Mouse (Mus musculus) heart, embryonic 12.5 days (tissue): ENCODE measurements at regions not wholly inside any gene's neighbourhood (a gene's known extent, or its start where the extent isn't known, plus 50 kb on each side); places are given as distances from the start of the nearest gene placed in this dataset.
"Not testable (repeated sequence)": the region's sequence is repeated elsewhere in the genome, so short reads cannot be mapped to it uniquely, and the experiment has no call there.

Experiments
- ATAC-seq: fragments of 200-750 bp; cut with Nextera tagmentation; 2 replicates; pipeline ENCODE4 v1.8.0; 2017; ENCODE audit warnings: moderate TSS enrichment, moderate library complexity; ENCODE audit not compliant: insufficient number of reproducible peaks, low FRiP score
- H3K27ac ChIP-seq: fragments of 300-500 bp; sonication (generic); 2 replicates; pipeline ENCODE4 v1.5.1; 2016; ENCODE audit warnings: mild to moderate bottlenecking, moderate library complexity; ENCODE audit not compliant: poor library complexity, severe bottlenecking
- H3K27me3 ChIP-seq: fragments of 300-500 bp; sonication (generic); replicated peaks from 2 replicates; pipeline ENCODE4 v1.6.1; 2016; ENCODE audit warnings: mild to moderate bottlenecking, moderate library complexity
- H3K36me3 ChIP-seq: fragments of 300-500 bp; sonication (generic); 2 replicates; pipeline ENCODE4 v1.6.1; 2016; ENCODE audit warnings: mild to moderate bottlenecking, moderate library complexity
- H3K4me1 ChIP-seq: fragments of 300-500 bp; sonication (generic); replicated peaks from 2 replicates; pipeline ENCODE4 v1.6.1; 2016; ENCODE audit warnings: mild to moderate bottlenecking
- H3K4me2 ChIP-seq: fragments of 300-500 bp; sonication (generic); 2 replicates; pipeline ENCODE4 v1.6.1; 2016; ENCODE audit warnings: mild to moderate bottlenecking, moderate library complexity
- H3K4me3 ChIP-seq: fragments of 300-500 bp; sonication (generic); 2 replicates; pipeline ENCODE4 v1.5.1; 2016; ENCODE audit warnings: mild to moderate bottlenecking
- H3K9ac ChIP-seq: fragments of 300-500 bp; sonication (generic); 2 replicates; pipeline ENCODE4 v1.6.1; 2016; ENCODE audit warnings: mild to moderate bottlenecking, moderate library complexity
- H3K9me3 ChIP-seq: fragments of 300-500 bp; sonication (generic); replicated peaks from 2 replicates; pipeline ENCODE4 v1.6.1; 2016; ENCODE audit warnings: mild to moderate bottlenecking, moderate library complexity
- WGBS: fragments of 180-500 bp; shearing (Covaris S2); methylation state at CpG from one replicate; pipeline ENCODE4 v1.1.7; 2016; 5-methylcytosine and 5-hydroxymethylcytosine counted together

DNA sequence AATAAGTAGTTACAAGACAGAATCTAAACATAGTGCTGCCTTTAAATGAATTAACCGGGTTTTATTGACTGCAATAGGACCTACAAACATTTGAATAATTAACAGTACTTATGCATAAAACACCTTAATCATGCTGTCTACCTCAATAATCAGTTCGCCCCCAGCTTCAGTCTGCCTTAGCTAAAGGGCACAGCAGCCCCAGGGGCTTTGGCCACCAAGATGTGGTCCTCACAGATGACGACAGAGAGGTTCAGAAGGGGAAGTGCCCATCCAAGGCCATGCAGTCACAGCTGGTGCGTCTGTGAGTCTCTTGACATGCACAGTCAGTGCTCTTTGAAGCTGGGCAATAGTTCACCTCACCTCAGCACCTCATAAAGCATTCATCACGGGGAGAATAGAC, 452.8 kb upstream of the Jmjd1c start:
- Histone ChIP-seq H3K4me3 (no peak overlapping the region), H3K27ac (no peak overlapping the region), H3K4me1 (peaks cover 5% of the 10 kb centered on the region), H3K27me3 (0 out of 2 replicates have a peak, but pooled peaks cover 3% of the 10 kb centered on the region), H3K36me3 (no peaks in the 10 kb centered on the region), H3K9me3 (0 out of 2 replicates have a peak, but pooled peaks cover 4% of the 10 kb centered on the region), H3K9ac (no peak overlapping the region), H3K4me2 (no peak overlapping the region)
- WGBS: 74% methylated on average over 5 of the region's 5 CpGs
- ATAC-seq: no peak

GRCm38 (mm10) chr10:66657520-66657919, 438.4 kb upstream of the Jmjd1c start:
- Histone ChIP-seq H3K4me3 (no peak overlapping the region), H3K4me1 (no peaks in the 10 kb centered on the region), H3K27ac (no peak overlapping the region), H3K9ac (no peak overlapping the region), H3K4me2 (no peak overlapping the region), H3K9me3 (peaks cover 5% of the 10 kb centered on the region; the same call in 1 of the 2 replicates), H3K36me3 (no peaks in the 10 kb centered on the region), H3K27me3 (no peaks in the 10 kb centered on the region)
- WGBS: 81% methylated on average over 5 of the region's 5 CpGs
- no peak for ATAC-seq

DNA sequence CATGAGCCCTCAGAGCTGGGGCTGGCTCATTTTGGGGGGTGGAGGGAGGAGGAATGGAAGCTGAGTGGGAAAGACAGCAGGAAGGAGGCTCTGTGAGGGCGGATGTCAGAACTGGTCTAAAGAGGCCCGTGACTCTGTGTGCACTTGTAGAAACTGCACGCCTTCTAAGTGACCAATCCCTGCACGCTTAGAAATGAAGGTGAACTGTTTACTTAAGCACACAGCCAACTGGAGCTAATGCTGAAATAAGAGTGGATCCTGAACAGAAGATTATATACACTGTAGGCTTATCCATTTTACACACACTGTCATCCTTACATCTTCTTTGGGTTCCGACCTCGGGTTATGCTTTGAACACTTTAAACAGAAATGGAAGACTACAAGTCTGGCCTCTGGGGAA, 412.8 kb upstream of the Jmjd1c start:
- H3K27me3 ChIP-seq: no peaks in the 10 kb centered on the region
- no peak overlapping the region for H3K27ac ChIP-seq
- ATAC-seq: no peak
- H3K9me3 ChIP-seq: peaks cover 18% of the 10 kb centered on the region
- H3K36me3 ChIP-seq: no peaks in the 10 kb centered on the region
- H3K4me1 ChIP-seq: no peaks in the 10 kb centered on the region
- WGBS: 76% methylated on average over 6 of the region's 6 CpGs
- no peak overlapping the region for H3K4me3 ChIP-seq
- no peak overlapping the region for H3K9ac ChIP-seq
- no peak overlapping the region for H3K4me2 ChIP-seq

DNA sequence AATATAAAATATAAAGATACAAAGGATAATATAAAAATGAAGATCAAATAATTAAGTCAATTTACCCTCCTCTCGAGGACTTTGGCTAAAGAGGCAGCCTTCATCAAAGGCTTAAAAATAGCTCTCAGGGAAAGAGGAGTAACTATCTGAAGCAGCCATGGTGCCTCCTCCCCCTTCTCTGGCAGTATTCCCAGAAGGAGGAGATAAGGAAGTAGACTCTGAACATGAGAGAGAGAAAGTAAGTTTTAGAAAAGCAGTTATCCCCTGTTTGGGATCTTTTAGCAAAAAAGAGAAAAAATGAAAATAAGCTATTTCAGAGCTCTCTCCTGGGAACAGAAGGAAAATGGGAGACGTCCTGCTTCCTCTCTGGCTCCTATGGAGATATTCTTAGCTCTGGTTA, 406.7 kb upstream of the Jmjd1c start:
- H3K27ac ChIP-seq, ATAC-seq, H3K36me3 ChIP-seq, H3K4me1 ChIP-seq, H3K9ac ChIP-seq, H3K4me2 ChIP-seq, H3K4me3 ChIP-seq, H3K27me3 ChIP-seq: not testable (repeated sequence)
- H3K9me3 ChIP-seq: peaks cover 36% of the 10 kb centered on the region
- 31% methylated on average over 2 of the region's 2 CpGs for WGBS

DNA sequence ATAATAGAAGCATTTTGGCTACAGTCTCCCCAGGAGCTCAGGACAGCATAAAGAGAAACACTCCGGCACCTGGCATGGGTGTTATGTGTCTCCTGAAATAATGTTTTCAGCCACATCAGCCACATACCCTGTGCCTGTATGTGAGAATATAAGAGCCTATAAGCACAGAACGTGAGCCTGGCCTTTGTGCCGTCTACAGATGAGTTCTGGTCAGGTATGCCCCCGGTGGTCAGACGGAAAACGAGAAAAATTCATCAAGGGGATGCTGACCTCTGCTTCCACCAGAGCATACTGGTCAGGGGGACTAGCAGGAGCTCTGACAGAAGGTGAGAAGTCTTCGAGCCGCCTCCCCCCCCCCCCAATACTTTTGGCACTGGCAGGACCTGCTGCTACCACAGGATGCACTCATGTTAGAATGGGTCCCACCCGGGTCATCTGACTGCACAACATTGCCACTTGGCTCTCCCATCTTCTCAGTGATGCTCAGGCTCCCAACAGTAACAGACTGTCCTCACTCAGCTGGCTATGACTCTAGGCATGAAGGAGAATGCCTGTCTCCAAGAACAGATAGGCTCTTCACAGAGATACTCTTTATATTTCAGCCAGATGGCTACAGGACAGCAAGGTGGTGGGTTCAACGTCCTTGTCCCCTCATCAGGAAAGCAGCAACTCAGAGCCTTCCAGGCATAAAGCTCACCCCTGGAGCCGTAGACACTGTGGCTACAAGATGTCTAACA, 401.2 kb upstream of the Jmjd1c start:
- no peak overlapping the region for H3K27ac ChIP-seq
- H3K9me3 ChIP-seq: peaks cover 20% of the 10 kb centered on the region; the same call in 1 of the 2 replicates
- no peaks in the 10 kb centered on the region for H3K36me3 ChIP-seq
- no peaks in the 10 kb centered on the region for H3K4me1 ChIP-seq
- no peaks in the 10 kb centered on the region for H3K27me3 ChIP-seq
- H3K9ac ChIP-seq: no peak overlapping the region
- 80% methylated on average over 11 of the region's 11 CpGs for WGBS
- no peak for ATAC-seq
- no peak overlapping the region for H3K4me3 ChIP-seq
- H3K4me2 ChIP-seq: no peak overlapping the region

GRCm38 (mm10) chr10:66714926-66715325, 381.0 kb upstream of the Jmjd1c start:
- H3K9me3 ChIP-seq: peaks cover 35% of the 10 kb centered on the region
- ATAC-seq, H3K27me3 ChIP-seq, H3K27ac ChIP-seq, H3K36me3 ChIP-seq, H3K4me2 ChIP-seq, H3K4me3 ChIP-seq, H3K4me1 ChIP-seq, H3K9ac ChIP-seq: not testable (repeated sequence)
- WGBS: 83% methylated on average over 9 of the region's 9 CpGs

GRCm38 (mm10) chr10:66717909-66718308, 378.0 kb upstream of the Jmjd1c start:
- H3K9ac ChIP-seq: no peak overlapping the region
- no peaks in the 10 kb centered on the region for H3K4me1 ChIP-seq
- no peak overlapping the region for H3K27ac ChIP-seq
- H3K9me3 ChIP-seq: peaks cover 35% of the 10 kb centered on the region
- no peak for ATAC-seq
- no peak overlapping the region for H3K4me2 ChIP-seq
- no peaks in the 10 kb centered on the region for H3K36me3 ChIP-seq
- H3K27me3 ChIP-seq: no peaks in the 10 kb centered on the region
- WGBS: 65% methylated on average over 7 of the region's 7 CpGs
- no peak overlapping the region for H3K4me3 ChIP-seq

- Histone ChIP-seq H3K9ac (no peak overlapping the region), H3K4me1 (no peaks in the 10 kb centered on the region), H3K4me2 (no peak overlapping the region), H3K27me3 (no peaks in the 10 kb centered on the region), H3K9me3 (peaks cover 26% of the 10 kb centered on the region), H3K4me3 (no peak overlapping the region), H3K36me3 (no peaks in the 10 kb centered on the region), H3K27ac (no peak overlapping the region)
- no peak for ATAC-seq
- WGBS: 91% methylated on average over 11 of the region's 11 CpGs
Observed at GRCm38 (mm10) chr10:66719796-66720195, 376.1 kb upstream of the Jmjd1c start.

DNA sequence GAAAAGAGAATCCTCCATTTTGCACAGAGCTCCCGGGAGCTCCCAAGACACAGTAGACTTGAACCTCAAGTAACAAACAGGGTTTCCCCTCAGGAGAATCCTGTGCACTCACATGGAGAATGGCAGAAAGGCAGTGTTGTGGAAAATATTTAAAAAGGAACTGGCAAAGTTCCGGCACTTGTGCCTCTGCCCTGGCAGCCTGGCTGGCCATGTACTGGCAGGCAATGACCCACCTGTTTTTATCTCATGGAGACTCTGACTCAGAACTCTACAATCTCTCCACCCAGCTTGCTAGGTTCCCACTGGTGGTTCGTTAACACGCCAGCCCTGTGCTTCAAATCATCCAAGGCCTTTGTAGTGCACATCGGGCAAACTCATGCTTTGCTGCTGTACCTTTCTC, 362.3 kb upstream of the Jmjd1c start:
- H3K9me3 ChIP-seq: peaks cover 10% of the 10 kb centered on the region
- no peaks in the 10 kb centered on the region for H3K4me1 ChIP-seq
- no peak for ATAC-seq
- H3K4me2 ChIP-seq: no peak overlapping the region
- 81% methylated on average over 5 of the region's 5 CpGs for WGBS
- no peak overlapping the region for H3K27ac ChIP-seq
- H3K27me3 ChIP-seq: no peaks in the 10 kb centered on the region
- H3K4me3 ChIP-seq: no peak overlapping the region
- no peak overlapping the region for H3K9ac ChIP-seq
- H3K36me3 ChIP-seq: no peaks in the 10 kb centered on the region

- Histone ChIP-seq H3K4me3 (no peak overlapping the region), H3K9me3 (peaks cover 5% of the 10 kb centered on the region), H3K4me1 (no peaks in the 10 kb centered on the region), H3K27me3 (no peaks in the 10 kb centered on the region), H3K9ac (no peak overlapping the region), H3K4me2 (no peak overlapping the region), H3K36me3 (no peaks in the 10 kb centered on the region), H3K27ac (no peak overlapping the region)
- ATAC-seq: no peak
- WGBS: 60% methylated on average over 5 of the region's 5 CpGs
Observed at GRCm38 (mm10) chr10:66734853-66735252, 361.1 kb upstream of the Jmjd1c start.

GRCm38 (mm10) chr10:66739017-66739416, 356.9 kb upstream of the Jmjd1c start:
- no peak for ATAC-seq
- H3K36me3 ChIP-seq: no peaks in the 10 kb centered on the region
- no peak overlapping the region for H3K9ac ChIP-seq
- H3K4me3 ChIP-seq: no peak overlapping the region
- H3K4me2 ChIP-seq: no peak overlapping the region
- WGBS: 86% methylated on average over 5 of the region's 7 CpGs
- H3K27ac ChIP-seq: no peak overlapping the region
- no peaks in the 10 kb centered on the region for H3K27me3 ChIP-seq
- no peaks in the 10 kb centered on the region for H3K9me3 ChIP-seq
- H3K4me1 ChIP-seq: no peaks in the 10 kb centered on the region

GRCm38 (mm10) chr10:66741819-66742218, 354.1 kb upstream of the Jmjd1c start:
- no peaks in the 10 kb centered on the region for H3K4me1 ChIP-seq
- no peak overlapping the region for H3K4me3 ChIP-seq
- 47% methylated on average over 3 of the region's 3 CpGs for WGBS
- no peak for ATAC-seq
- H3K27ac ChIP-seq: no peak overlapping the region
- no peak overlapping the region for H3K9ac ChIP-seq
- no peak overlapping the region for H3K4me2 ChIP-seq
- H3K9me3 ChIP-seq: no peaks in the 10 kb centered on the region
- no peaks in the 10 kb centered on the region for H3K27me3 ChIP-seq
- H3K36me3 ChIP-seq: no peaks in the 10 kb centered on the region
